Mouse (Mus musculus): ENCODE measurements around the gene Clca3a2. TPM values are rescaled to one million over a fixed set of nuclear protein-coding genes. Genes with fewer than 3 reads are reported as not detected.

The Clca3a2 gene
- polyA plus RNA-seq, 1 experiment = not detected

- TF ChIP-seq GATA1 (IDR thresholded peaks at IDR 0.05; ENCODE audit: low read length) = no peak
Measured at GRCm38 (mm10) chr3:144753120-144753519, 66.2 kb downstream of the Clca3a2 start.

DNA sequence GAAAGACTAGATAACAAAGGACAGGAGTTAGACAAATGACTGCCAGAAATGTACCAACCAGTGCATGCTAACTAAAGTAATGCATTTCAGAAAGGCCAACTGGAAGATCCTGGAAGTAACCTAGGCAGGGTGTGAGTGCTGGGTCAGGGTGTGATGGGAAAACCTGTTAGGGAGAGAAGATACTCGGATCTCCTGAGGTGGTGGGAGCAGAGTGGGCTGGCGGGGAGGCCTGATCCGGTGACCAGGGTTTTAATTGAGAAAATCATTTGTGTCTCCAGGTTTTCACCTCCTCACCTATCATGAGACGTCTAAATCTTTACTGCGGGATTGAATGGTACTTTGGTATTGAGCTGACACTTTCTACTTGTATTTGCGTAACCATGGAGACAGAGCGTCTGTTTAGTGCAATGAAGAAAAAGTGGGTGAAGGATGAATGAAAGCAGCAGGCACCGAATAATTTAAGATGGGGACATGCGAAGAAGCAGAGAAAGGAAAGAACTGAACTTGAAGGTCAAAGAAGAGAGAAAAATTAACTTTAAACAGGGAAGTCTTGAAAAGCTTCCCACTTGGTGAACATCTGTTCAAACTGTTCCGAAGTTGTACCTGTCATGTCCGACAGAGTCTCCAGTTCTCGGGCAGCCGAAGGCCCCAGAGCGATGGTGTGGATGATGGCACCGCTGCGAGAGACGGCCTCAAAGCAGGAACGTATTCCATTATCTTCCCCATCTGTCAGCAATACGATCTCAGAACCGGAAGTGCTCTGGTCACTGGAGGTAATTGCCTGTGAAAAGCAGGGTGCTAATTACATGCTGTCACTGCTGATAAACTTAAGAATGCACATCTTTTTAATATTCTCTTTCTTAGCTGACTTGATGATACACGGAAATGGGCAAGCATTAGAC, 70.0 kb downstream of the Clca3a2 start:
- peak; percentile 47 for TF ChIP-seq GATA1 (IDR thresholded peaks at IDR 0.05; ENCODE audit: low read length)

Other genes with a start within 250 kb of the Clca3a2 start
- gene Hs2st1, start 249.3 kb downstream of the Clca3a2 start, polyA plus RNA-seq (2012) = 6.6 and 8.8 TPM in 2 replicates
- 25.3 and 42.8 TPM in 2 replicates for gene Selenof, start 249.2 kb downstream of the Clca3a2 start, polyA plus RNA-seq (2012)
- 55.3 and 86.4 TPM in 2 replicates for gene Sh3glb1, start 99.2 kb downstream of the Clca3a2 start, polyA plus RNA-seq (2012)
- gene Clca3a1, start 58.5 kb downstream of the Clca3a2 start, polyA plus RNA-seq (2012) = 0.29 and 0.32 TPM in 2 replicates
- not detected in 2 replicates for gene Clca3b, start 29.9 kb upstream of the Clca3a2 start, polyA plus RNA-seq (2012)
- gene Clca4b, start 113.0 kb upstream of the Clca3a2 start, polyA plus RNA-seq (2012) = not detected in 2 replicates
- gene Clca4a, start 155.6 kb upstream of the Clca3a2 start, polyA plus RNA-seq (2012) = not detected in 2 replicates
- not detected in 2 replicates for gene Clca1, start 213.3 kb upstream of the Clca3a2 start, polyA plus RNA-seq (2012)

All from G1E-ER4 (cell line).